Mouse (Mus musculus): ENCODE results near the gene Sgo2b.

GRCm38 (mm10) chr8:63921257-63921960 lies 30.6 kb downstream of the Sgo2b start:
- TF ChIP-seq CTCF (IDR thresholded peaks at IDR 0.05; ENCODE audit: borderline replicate concordance, control insufficient read depth, extremely low read depth, insufficient read depth, low read length, poor library complexity) (no peak), POLR2A (IDR thresholded peaks at IDR 0.05; ENCODE audit: control insufficient read depth, extremely low read depth, insufficient read depth, low read length, poor library complexity) (no peak)

Data from thymus, adult 2 months (tissue).